Mouse (Mus musculus) liver, postnatal 0 days (tissue): ENCODE data around the gene Pcgf1.

Experiments used
- CTCF ChIP-seq: sonication (generic); IDR thresholded peaks from 2 replicates; pipeline ENCODE4 v1.5.1; 2016; ENCODE audit warnings: antibody characterized with exemption, low read depth
- EP300 ChIP-seq: IDR thresholded peaks from 2 replicates; pipeline ENCODE4 v1.6.1; 2016; ENCODE audit warnings: antibody characterized with exemption, low read depth, mild to moderate bottlenecking

GRCm38 (mm10) chr6:83116373-83117164, 38.9 kb downstream of the Pcgf1 start:
- TF ChIP-seq EP300 (no peak), CTCF (no peak)
